In the genomic region with DNA sequence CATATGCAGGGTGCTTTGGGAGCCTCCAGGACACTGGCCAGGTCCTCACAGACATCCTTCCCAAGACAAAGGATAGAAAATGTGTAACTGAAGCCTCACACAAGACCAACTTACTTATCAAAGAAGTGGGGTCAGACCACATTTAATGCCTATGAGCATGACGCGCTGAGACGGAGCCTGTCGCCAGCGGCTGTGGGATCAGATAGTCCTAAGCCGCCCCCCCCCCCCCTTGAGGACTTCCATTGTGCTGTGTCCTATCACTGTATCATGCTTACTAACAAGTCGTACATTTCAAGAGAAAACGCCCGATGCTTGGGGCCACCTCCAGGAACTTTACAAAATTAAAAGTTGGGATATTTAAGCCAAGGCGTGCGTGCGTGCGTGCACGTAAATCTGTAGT, we compare ENCODE assay signal across 18 mouse cellular contexts. TPM values are rescaled to one million over a fixed set of nuclear protein-coding genes. Genes with fewer than 3 reads are reported as not detected.
"Had no signal": no experiment of that assay in that cellular context is flagged by ENCODE, and none has a peak within 500 bp of the region (broad histone marks: within the 10 kb centered on the region; RNA-seq: fewer than 3 reads in every experiment).

No protein-coding gene starts in this region.

- H3K9ac ChIP-seq: limb, embryonic 12.5 days; liver, embryonic 14.5 days; midbrain, embryonic 12.5 days; neural tube, embryonic 12.5 days had no signal

- ATAC-seq: lung, postnatal 0 days had no signal

- H3K4me1 ChIP-seq: neural tube, embryonic 12.5 days had no signal

- H3K27ac ChIP-seq: kidney, postnatal 0 days; limb, embryonic 12.5 days; liver, embryonic 14.5 days; neural tube, embryonic 12.5 days had no signal

- H3K4me3 ChIP-seq: limb, embryonic 12.5 days; midbrain, embryonic 12.5 days; neural tube, embryonic 12.5 days had no signal

- H3K27me3 ChIP-seq: limb, embryonic 12.5 days; midbrain, embryonic 12.5 days; neural tube, embryonic 12.5 days had no signal

- H3K4me2 ChIP-seq: limb, embryonic 12.5 days; midbrain, embryonic 12.5 days; neural tube, embryonic 12.5 days had no signal

- H3K9me3 ChIP-seq: midbrain, embryonic 12.5 days; neural tube, embryonic 12.5 days had no signal

- DNase-seq: kidney, adult 11 months; kidney, adult 9 months; kidney, postnatal 36 days; layer of hippocampus, adult 9-11 months; layer of hippocampus, postnatal 36 days; lung, adult 2 months; lung, postnatal 36 days; thymus, adult 18-20 months; thymus, postnatal 36 days had no signal

RNA-seq across cellular contexts. Expression of a gene that starts 26.4 kb away (rescaled TPM):
- total RNA-seq: megakaryocyte, adult 5-6 weeks; monocyte, adult 5-6 weeks had no signal

RNA-seq across cellular contexts. Expression of a gene that starts 56.0 kb away (rescaled TPM):
- total RNA-seq: monocyte, adult 5-6 weeks; neutrophil, adult 5-6 weeks had no signal
